ENCODE assay signal across 12 mouse cellular contexts in the genomic region with DNA sequence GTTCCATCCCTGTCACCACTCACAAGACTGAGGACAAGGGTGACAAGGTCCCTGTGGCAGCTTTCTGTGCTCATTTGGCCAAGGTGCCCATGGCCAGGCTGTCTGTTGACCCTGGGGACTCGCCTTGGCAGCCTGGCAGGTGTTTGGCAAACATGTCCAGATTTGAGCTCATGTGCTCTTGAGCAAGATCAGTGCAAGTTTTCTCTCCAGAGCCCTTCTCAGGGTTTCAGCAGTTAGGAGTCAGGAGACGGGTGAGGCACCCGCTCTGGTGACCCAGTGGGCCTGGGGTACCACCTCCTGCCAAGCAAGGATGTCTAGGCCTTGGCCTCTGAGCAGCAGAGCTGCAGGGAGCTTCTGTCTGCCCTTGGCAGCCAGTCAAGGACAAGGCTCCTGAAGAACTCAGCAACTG.
DNase-seq lines count a peak whose midpoint lies in the region; ATAC-seq lines count a peak whose summit lies in the region.
"Had no signal": no experiment of that assay in that cellular context is flagged by ENCODE, and none has a peak within 500 bp of the region (broad histone marks: within the 10 kb centered on the region; RNA-seq: fewer than 3 reads in every experiment).

No protein-coding gene starts in this region.

- intact Hi-C loops in left cerebral cortex, postnatal 4 days (cut with DNase I) = no loop called here
- intact Hi-C loops in heart, postnatal 36 days (cut with DNase I) = no loop called here
- intact Hi-C loops in left cerebral cortex, postnatal 25 days (cut with DNase I) = no loop called here

- DNase-seq in cerebellum, postnatal 25 days = peak; percentile 30 to 38
- peak; percentile 81 for DNase-seq in left cerebral cortex, postnatal 4 days
- no peak for DNase-seq in left cerebral cortex, adult 11 months (ENCODE audit: low spot score)
- DNase-seq in adrenal gland, adult 2 months = peak; percentile 77
- peak; percentile 26 to 49 for DNase-seq in heart, postnatal 36 days
- DNase-seq in left cerebral cortex, postnatal 25 days (ENCODE audit: low spot score in 2 of 2) = no peak
- DNase-seq in urinary bladder, postnatal 25 days (ENCODE audit: low spot score) = no peak
- DNase-seq: kidney, postnatal 4 days; midbrain, embryonic 14.5 days; thymus, adult 2 months had no signal

- ATAC-seq in cerebellum, adult (ENCODE audit: insufficient number of reproducible peaks, low FRiP score, low TSS enrichment) = no peak
- ATAC-seq: activated CD4-positive, CD25-positive, alpha-beta regulatory T cell, adult 4 months had no signal

Comparison
In these comparisons a context has a peak if more than half of its experiments do, and no peak if none do; other contexts are left out.
1. DNase-seq: peak in cerebellum, postnatal 25 days (2 of 2), left cerebral cortex, postnatal 4 days (single experiment), adrenal gland, adult 2 months (single experiment) and heart, postnatal 36 days (2 of 2); none in left cerebral cortex, adult 11 months (single experiment), left cerebral cortex, postnatal 25 days (0 of 2) and urinary bladder, postnatal 25 days (single experiment).